Mouse (Mus musculus) urinary bladder, postnatal 25 days (tissue): ENCODE data around the gene Erlec1.

ENCODE experiments used
- DNase-seq: peaks from one replicate; pipeline ENCODE4 v3.0.0; 2022; ENCODE audit warnings: low spot score

Gene Erlec1

GRCm38 (mm10) chr11:30954279-30954725 is at the start of gene Erlec1:
Gene Erlec1, minus strand, starts transcription at chr11:30954335.
- DNase-seq, result peak; percentile 76

- no peak for DNase-seq
Observed at GRCm38 (mm10) chr11:31001169-31001908, 47.2 kb upstream of the Erlec1 start.

- no peak for DNase-seq
Observed at GRCm38 (mm10) chr11:31000028-31000427, 45.9 kb upstream of the Erlec1 start.

GRCm38 (mm10) chr11:30998704-30999103 is 44.6 kb upstream of the Erlec1 start:
- DNase-seq, result no peak

GRCm38 (mm10) chr11:30998199-30998598 is 44.1 kb upstream of the Erlec1 start:
- DNase-seq, result no peak

GRCm38 (mm10) chr11:30996670-30997069 is 42.5 kb upstream of the Erlec1 start:
- no peak for DNase-seq

GRCm38 (mm10) chr11:30986625-30987017 is 32.5 kb upstream of the Erlec1 start:
- DNase-seq, result no peak

- peak; percentile 69 for DNase-seq
Observed at GRCm38 (mm10) chr11:30985877-30986624, 31.9 kb upstream of the Erlec1 start, which contains the start of gene Chac2. Gene Chac2, minus strand, starts transcription at chr11:30986350.

GRCm38 (mm10) chr11:30985237-30985636 is 31.1 kb upstream of the Erlec1 start:
- no peak for DNase-seq

- DNase-seq, result peak; percentile 18
Observed at GRCm38 (mm10) chr11:30953469-30954154, 523 bp downstream of the Erlec1 start.

- DNase-seq, result no peak
Observed at GRCm38 (mm10) chr11:30952829-30953228, 1.3 kb downstream of the Erlec1 start.

- no peak for DNase-seq
Observed at GRCm38 (mm10) chr11:30943522-30943921, 10.6 kb downstream of the Erlec1 start.

GRCm38 (mm10) chr11:30928498-30928897 is 25.6 kb downstream of the Erlec1 start:
- DNase-seq, result no peak

GRCm38 (mm10) chr11:30928079-30928478 is 26.1 kb downstream of the Erlec1 start:
- no peak for DNase-seq

- DNase-seq, result no peak
Observed at GRCm38 (mm10) chr11:30923283-30923682, 30.9 kb downstream of the Erlec1 start.

GRCm38 (mm10) chr11:30920641-30921040 is 33.5 kb downstream of the Erlec1 start:
- DNase-seq, result no peak

- no peak for DNase-seq
Observed at GRCm38 (mm10) chr11:30912311-30912710, 41.8 kb downstream of the Erlec1 start.

- DNase-seq, result no peak
Observed at GRCm38 (mm10) chr11:30899312-30899711, 54.8 kb downstream of the Erlec1 start.

- no peak for DNase-seq
Observed at GRCm38 (mm10) chr11:30896201-30896600, 57.9 kb downstream of the Erlec1 start.

- DNase-seq, result no peak
Observed at GRCm38 (mm10) chr11:30888153-30888552, 66.0 kb downstream of the Erlec1 start.

- peak; percentile 52 for DNase-seq
Observed at GRCm38 (mm10) chr11:30885171-30885871, 68.8 kb downstream of the Erlec1 start, which contains the start of the genes Gpr75 and Asb3. Gene Gpr75, plus strand, starts transcription at chr11:30885358. Gene Asb3, plus strand, starts transcription at chr11:30885416.
